Mouse (Mus musculus): ENCODE measurements around the gene Zmym5.
"Not testable (repeated sequence)": the region's sequence is repeated elsewhere in the genome, so short reads cannot be mapped to it uniquely, and the experiment has no call there.

- TF ChIP-seq CTCF, POLR2A (IDR thresholded peaks at IDR 0.05; ENCODE audit: extremely low read depth, insufficient read depth, low read length): not testable (repeated sequence)
Measured at GRCm38 (mm10) chr14:56810781-56811690, 480 bp downstream of the Zmym5 start.

All from cortical plate, adult 2 months (tissue).